Mouse (Mus musculus) embryonic fibroblast, embryonic 13.5 days (primary cell): ENCODE data around the gene Scg5. TPM values are rescaled to one million over a fixed set of nuclear protein-coding genes. Genes with fewer than 3 reads are reported as not detected.

Experiments used
- H3K27ac ChIP-seq: 2 replicates; pipeline ENCODE4 v1.5.1; 2012; ENCODE audit warnings: low read length, control low read depth, inconsistent platforms; ENCODE audit not compliant: insufficient read depth
- H3K4me1 ChIP-seq: 2 replicates; pipeline ENCODE4 v1.6.1; 2011; ENCODE audit warnings: low read length; ENCODE audit not compliant: control insufficient read depth, insufficient read depth
- H3K4me3 ChIP-seq: 2 replicates; pipeline ENCODE4 v1.5.1; 2011; ENCODE audit warnings: mild to moderate bottlenecking, control low read depth, low read length; ENCODE audit not compliant: insufficient read depth
- CTCF ChIP-seq: IDR thresholded peaks from 2 replicates; pipeline ENCODE4 v1.5.1; 2011; ENCODE audit warnings: mild to moderate bottlenecking, control low read depth, low read length, moderate library complexity, borderline replicate concordance; ENCODE audit not compliant: insufficient read depth
- POLR2A ChIP-seq: IDR thresholded peaks from 2 replicates; pipeline ENCODE4 v1.6.1; 2011; ENCODE audit warnings: low read depth, mild to moderate bottlenecking, control low read depth, low read length, moderate library complexity
- polyA plus RNA-seq: library from polyadenylated mRNA; stranded (reverse); fragments of >200 nt; gene quantifications from 2 replicates; pipeline ENCODE4 v1.2.4, GENCODE M21; 2011; ENCODE audit warnings: low read depth; ENCODE audit not compliant: missing spikeins, insufficient read length

The Scg5 gene
- polyA plus RNA-seq, 1 experiment = 0.72 TPM

DNA sequence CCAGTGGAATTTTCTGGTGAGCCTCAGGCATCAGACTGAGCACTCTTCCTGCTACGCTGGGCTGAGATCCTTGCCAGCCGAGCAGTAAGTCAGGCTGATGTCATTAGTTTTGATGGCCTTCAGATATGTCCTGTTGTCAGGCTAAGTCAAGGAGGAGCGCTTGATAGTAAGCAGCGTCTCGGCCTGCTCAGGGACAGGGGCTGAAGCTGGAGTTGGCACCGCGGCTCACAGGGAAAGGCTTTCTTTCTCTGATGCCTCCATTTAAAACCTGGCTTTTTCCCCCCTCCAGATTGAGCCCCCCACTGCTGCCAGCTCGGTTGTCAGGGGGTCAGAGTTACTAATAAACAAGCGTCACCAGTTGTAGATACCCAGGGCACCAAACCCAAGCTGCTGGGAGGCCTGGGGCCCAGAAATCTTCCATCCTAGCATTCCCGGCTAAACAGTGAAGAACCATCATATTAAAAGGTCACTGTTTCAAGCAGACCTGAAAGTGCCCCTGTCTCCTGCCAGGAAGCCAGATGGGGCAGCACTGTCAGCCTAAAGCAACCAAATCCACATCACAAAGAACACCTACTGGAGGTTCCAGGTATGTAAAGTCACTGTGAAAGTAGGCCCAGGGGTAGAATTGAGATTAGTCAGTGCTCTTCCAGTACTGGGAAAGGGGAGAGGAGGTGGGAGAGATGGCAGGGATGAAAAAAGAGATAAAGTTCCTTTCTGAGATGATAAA is 21.9 kb downstream of the Scg5 start:
- no peak for TF ChIP-seq CTCF
- no peak for TF ChIP-seq POLR2A
- no peak overlapping the region for H3K27ac ChIP-seq
- H3K4me3 ChIP-seq = no peak overlapping the region
- no peaks in the 10 kb centered on the region for H3K4me1 ChIP-seq

DNA sequence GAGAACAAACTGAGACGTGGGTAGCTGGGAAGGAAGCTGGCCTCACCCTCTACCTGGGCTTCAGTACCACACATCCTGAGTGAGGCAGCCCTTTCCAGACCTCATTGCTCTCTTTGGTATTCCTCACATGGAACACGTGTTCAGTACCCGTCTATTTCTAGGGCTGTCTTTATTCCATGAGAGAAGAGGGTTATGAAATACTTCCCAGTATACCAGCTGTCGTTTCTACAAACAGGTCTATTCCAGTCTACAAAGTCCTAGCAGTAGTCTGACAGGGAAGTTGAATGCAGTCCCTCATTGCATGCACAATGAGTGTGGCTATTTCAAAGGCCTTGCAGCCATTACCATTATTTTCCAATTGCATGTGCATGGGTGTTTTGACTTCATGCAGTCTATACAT is 23.2 kb downstream of the Scg5 start:
- Histone ChIP-seq H3K27ac (no peak overlapping the region), H3K4me1 (no peaks in the 10 kb centered on the region), H3K4me3 (no peak overlapping the region)
- TF ChIP-seq POLR2A (no peak), CTCF (no peak)

DNA sequence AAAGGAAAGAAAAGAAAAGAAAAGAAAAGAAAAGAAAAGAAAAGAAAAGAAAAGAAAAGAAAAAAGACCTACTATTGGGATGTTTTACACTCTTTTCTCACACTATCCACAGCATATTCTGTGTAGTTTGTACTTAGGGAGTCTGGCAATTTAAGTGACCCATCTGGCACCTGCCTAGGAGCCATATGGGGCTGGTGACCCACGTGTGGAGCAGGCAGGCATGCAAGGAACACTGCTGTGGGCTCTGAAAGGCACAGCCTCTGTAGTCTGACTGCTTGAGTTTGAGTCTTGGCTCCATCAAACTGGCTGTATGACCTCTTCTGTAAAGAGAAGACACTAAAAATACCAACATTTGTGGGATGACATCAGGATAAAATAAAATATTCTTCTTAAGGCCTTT is 25.2 kb downstream of the Scg5 start:
- Histone ChIP-seq H3K27ac (no peak overlapping the region), H3K4me3 (no peak overlapping the region), H3K4me1 (no peaks in the 10 kb centered on the region)
- no peak for TF ChIP-seq POLR2A

DNA sequence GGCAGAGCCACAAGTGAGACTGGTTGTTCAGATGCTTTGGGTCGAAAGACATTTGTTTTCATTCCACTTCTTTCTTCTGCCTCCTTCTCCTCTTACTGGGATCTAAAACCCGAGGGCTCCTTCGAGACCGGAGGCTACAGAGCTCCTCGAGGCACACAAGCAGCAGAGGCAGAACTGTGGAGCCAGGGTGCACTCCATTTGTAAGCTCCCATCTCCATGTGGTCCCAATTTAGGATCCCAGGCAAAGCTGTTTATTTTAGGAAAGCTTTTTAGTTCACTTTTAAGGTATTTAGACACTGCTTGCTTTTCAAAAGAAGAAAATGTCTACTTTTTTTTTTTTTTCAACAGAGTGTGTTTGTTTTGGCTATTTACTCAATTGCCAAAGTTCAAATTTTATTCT is 28.1 kb downstream of the Scg5 start:
- no peak overlapping the region for H3K27ac ChIP-seq
- no peak overlapping the region for H3K4me3 ChIP-seq
- TF ChIP-seq POLR2A (no peak), CTCF (no peak)
- no peaks in the 10 kb centered on the region for H3K4me1 ChIP-seq

DNA sequence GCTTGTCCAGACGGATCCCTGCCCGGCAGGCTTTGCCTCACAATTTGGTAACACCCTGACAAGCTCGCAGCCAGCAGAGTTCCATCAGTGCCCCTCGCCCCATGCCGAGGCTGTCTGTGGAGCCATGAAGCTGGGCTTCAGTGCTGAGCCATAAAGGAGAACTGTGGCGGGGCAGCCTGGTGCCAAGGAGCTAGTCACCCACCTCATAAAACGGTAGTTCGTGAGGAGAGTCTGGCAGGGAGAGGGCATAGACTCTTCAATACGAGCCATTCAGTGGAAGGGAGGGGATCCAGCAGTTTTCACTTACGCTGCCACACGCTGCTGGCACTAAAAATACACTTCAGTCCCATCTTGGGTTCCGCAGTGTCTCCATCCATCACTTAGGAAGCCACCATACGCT is 30.3 kb downstream of the Scg5 start:
- H3K27ac ChIP-seq = no peak overlapping the region
- H3K4me3 ChIP-seq = no peak overlapping the region
- TF ChIP-seq POLR2A (no peak), CTCF (no peak)
- no peaks in the 10 kb centered on the region for H3K4me1 ChIP-seq

DNA sequence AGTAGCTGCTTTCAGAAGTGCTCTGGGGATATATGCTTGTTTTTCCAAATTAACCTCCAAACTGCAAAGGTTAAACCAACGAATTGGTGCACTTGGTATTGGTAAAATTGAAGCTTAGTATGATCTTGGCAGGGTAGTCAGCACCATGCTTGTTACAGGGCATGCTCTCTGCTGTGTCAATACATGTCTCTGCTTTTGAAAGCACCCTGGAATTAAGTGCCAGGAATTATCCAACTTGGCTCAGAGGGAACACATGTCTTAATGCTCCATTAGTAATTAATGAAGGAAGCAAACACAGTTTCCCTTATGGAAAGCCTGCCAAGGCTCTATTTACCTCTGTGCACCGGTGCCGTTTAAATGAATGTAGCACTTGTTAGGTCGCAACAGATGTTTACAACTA is 33.7 kb downstream of the Scg5 start:
- no peak overlapping the region for H3K27ac ChIP-seq
- TF ChIP-seq POLR2A (no peak), CTCF (no peak)

DNA sequence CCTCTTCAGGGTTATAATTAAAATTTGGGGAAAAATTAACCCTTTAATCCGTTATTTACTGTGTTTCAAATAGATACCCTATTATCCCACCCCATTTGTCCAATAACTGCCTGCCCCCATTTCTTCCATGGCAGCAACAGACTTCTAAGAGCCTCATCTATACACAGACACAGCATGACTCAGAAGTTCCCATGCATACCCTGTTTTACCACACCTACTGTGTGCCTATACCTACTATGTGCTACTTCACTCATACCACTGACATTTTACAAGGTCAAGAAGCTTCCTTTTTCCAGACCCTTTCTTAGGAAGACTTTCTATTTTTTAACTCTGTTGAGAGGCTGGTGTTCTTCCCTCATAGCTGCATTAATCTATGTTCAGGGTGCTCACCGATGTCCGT is 35.4 kb downstream of the Scg5 start:
- Histone ChIP-seq H3K27ac (no peak overlapping the region), H3K4me3 (no peak overlapping the region), H3K4me1 (no peaks in the 10 kb centered on the region)
- TF ChIP-seq POLR2A = no peak

More for the DNA sequence above, 33.7 kb downstream of the Scg5 start:
- no peaks in the 10 kb centered on the region for H3K4me1 ChIP-seq
- no peak overlapping the region for H3K4me3 ChIP-seq

DNA sequence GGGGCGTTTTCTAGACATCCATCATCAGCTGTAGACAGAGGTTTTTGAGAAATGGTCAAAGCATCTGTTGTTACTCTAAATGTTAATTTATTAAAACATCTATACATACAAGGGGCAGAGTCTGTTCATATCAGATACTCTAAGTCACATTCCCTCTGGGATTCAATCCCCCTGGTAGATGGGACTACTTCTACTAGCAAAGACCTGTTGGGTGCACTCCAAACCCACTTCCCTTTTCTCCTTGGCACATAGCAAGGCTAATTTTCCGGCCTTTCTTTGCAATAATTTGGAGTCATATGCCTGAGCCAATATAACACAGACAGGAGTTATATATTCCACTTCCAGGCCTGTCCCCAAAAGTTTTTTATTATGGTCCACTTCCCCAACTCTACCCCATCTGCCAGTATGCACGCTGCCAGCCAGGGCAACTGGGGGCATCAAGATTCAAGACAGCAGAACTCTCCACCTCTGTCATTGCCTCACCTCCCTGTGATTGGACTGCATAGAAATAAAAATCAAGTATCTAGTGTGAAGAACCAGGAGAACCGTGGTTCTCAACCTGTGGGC is 40.0 kb downstream of the Scg5 start:
- TF ChIP-seq POLR2A (no peak), CTCF (no peak)
- Histone ChIP-seq H3K27ac (no peak overlapping the region), H3K4me3 (no peak overlapping the region), H3K4me1 (no peaks in the 10 kb centered on the region; the same call in 1 of the 2 replicates)

DNA sequence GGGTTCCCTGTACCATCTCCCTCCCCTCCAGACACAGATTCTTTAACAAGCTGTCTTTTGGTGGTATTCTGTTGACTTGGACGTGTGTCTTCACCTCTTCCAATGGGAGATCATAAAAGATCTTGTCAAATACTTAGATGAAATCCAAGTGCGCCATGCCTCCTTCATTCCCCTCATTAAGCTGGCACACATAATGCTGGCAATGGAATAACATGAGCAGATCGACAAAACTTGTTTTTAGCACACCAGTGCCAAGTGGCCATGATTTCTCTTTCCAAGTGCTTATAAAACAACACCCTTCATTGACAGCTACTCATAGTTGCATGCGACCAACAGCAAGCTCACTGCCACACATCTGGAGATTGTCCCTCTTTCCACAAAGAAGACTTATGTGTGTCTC is 41.0 kb downstream of the Scg5 start:
- H3K27ac ChIP-seq = no peak overlapping the region
- no peak overlapping the region for H3K4me3 ChIP-seq
- TF ChIP-seq POLR2A (no peak), CTCF (no peak)
- H3K4me1 ChIP-seq = no peaks in the 10 kb centered on the region; the same call in 1 of the 2 replicates

DNA sequence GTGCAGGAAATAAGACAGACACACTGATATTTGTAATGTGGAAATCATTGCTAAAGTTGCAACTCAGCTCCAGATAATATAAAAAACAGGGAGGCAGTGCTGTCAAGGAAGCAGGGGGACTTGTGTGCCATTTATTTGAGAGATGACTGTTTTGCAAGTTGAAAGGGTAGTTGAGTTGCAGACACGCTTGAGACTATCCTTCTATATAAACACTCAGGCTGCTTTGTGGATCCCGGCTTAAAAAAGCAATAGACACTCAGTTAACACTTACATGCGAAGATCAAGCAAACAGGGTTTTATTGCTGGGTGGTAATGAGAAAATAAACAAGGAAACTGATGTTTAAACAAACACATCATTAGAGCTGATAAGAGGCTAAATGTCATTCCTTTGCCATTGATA is 44.1 kb downstream of the Scg5 start:
- no peak overlapping the region for H3K4me3 ChIP-seq
- no peaks in the 10 kb centered on the region; the same call in 1 of the 2 replicates for H3K4me1 ChIP-seq
- H3K27ac ChIP-seq = no peak overlapping the region
- TF ChIP-seq POLR2A (no peak), CTCF (no peak)

DNA sequence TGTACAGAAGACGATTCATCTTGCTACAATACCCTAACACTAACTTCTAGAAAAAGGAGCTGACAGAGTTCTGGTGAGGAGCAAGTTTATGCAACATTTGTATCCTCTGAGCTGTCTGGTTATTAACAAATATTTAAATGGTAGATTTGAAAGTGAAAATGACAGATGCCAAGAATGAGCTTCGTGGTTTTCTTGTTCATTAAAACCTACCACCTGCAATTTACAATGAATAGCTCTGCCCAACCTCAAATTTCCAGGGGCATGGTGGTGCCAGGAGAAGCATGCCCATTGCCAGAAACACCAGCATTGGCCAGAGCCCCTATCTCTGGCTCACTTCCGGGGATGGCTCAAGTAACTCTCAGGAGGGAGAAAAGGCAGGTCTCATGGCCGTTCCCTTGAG is 47.4 kb downstream of the Scg5 start:
- TF ChIP-seq POLR2A (no peak), CTCF (no peak)
- no peak overlapping the region for H3K27ac ChIP-seq
- H3K4me3 ChIP-seq = no peak overlapping the region
- no peaks in the 10 kb centered on the region for H3K4me1 ChIP-seq
